Mouse (Mus musculus) cerebellum, adult 2 months (tissue): ENCODE data around the gene Gm49361. TPM values are rescaled to one million over a fixed set of nuclear protein-coding genes. Genes with fewer than 3 reads are reported as not detected.
A peak's percentile ranks its signal among the peaks of the same experiment; 100 is the strongest.

Source experiments
- DNase-seq, 2 experiments: peaks; one replicate each; pipeline ENCODE4 v3.0.0; 2021
- H3K27ac ChIP-seq: fragments of 200-500 bp; 2 replicates; pipeline ENCODE4 v1.5.1; 2012; ENCODE audit warnings: low read length, control low read depth, inconsistent platforms; ENCODE audit not compliant: insufficient read depth
- H3K27me3 ChIP-seq: fragments of 200-500 bp; 2 replicates; pipeline ENCODE4 v1.6.1; 2012; ENCODE audit warnings: inconsistent platforms, mild to moderate bottlenecking, low read length, moderate library complexity; ENCODE audit not compliant: control insufficient read depth, insufficient read depth
- H3K4me1 ChIP-seq: fragments of 200-500 bp; 2 replicates; pipeline ENCODE4 v1.6.1; 2011; ENCODE audit warnings: low read length; ENCODE audit not compliant: control insufficient read depth, insufficient read depth
- H3K4me3 ChIP-seq: fragments of 200-500 bp; replicated peaks from 2 replicates; pipeline ENCODE3; 2011; ENCODE audit warnings: mild to moderate bottlenecking, low read depth, low read length, control low read depth; ENCODE audit not compliant: insufficient read depth
- CTCF ChIP-seq: fragments of 200-500 bp; IDR thresholded peaks from 2 replicates; pipeline ENCODE4 v1.5.1; 2011; ENCODE audit warnings: low read depth, mild to moderate bottlenecking, control low read depth, low read length, moderate library complexity, borderline replicate concordance; ENCODE audit not compliant: insufficient read depth
- POLR2A ChIP-seq: fragments of 200-500 bp; IDR thresholded peaks from 2 replicates; pipeline ENCODE4 v1.6.1; 2011; ENCODE audit warnings: low read length, control low read depth, borderline replicate concordance; ENCODE audit not compliant: insufficient read depth
- WGBS: fragments of 180-500 bp; shearing (Covaris S2); methylation state at CpG from one replicate; pipeline ENCODE4 v1.1.7; 2018; 5-methylcytosine and 5-hydroxymethylcytosine counted together
- polyA plus RNA-seq: library from polyadenylated mRNA; depleted of rRNA; stranded (reverse); fragments of >200 nt; gene quantifications from 2 replicates; pipeline ENCODE4 v1.2.3, GENCODE M21; 2012; rRNA removed

Gm49361 gene
- polyA plus RNA-seq, 1 experiment = not detected

DNA sequence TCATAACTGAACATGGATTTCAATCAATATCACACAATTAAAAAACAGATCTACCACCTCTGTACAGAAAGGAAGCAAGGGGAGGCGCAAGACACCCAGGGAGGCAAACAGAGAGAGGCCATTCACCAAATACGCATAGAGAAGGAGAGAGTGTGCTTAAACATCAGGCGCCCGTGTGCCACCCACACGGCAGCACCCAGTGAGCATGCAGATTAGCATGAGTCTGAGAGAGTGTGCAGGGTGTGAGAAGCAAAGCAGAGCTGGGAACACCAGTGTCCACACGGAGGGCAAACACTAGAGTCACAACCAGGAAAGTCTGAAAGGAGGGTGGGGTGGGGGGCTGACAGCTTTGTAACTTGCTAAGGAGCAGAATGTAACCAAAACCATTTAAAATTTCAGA is 130.1 kb downstream of the Gm49361 start:
- H3K27ac ChIP-seq = no peak overlapping the region
- peaks cover 5% of the 10 kb centered on the region; the same call in 1 of the 2 replicates for H3K4me1 ChIP-seq
- H3K4me3 ChIP-seq = no peak overlapping the region
- TF ChIP-seq CTCF (no peak), POLR2A (no peak)
- H3K27me3 ChIP-seq = no peaks in the 10 kb centered on the region
- WGBS = 88% methylated on average over 6 of the region's 6 CpGs
- no peak for DNase-seq

DNA sequence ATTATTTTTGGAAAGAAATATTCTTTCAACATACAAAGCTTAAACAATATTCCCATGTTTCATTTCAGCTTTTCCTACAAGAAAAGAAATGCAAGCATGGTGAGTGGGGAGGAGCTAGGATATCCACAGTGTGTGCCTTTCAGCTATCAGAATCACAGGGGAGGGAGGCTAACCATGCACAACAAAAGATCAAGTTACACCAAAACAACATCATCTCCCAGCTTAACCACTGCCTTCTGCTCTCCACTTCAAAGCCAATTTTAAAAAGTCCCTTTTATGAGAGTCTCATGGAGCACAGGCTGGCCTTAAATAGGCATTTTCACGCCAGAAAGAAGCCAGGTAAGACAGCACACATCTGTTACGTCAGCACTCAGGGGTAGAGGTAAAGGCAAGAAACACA is 134.9 kb downstream of the Gm49361 start:
- H3K4me3 ChIP-seq = no peak overlapping the region
- TF ChIP-seq CTCF (no peak), POLR2A (no peak)
- no peaks in the 10 kb centered on the region for H3K27me3 ChIP-seq
- H3K4me1 ChIP-seq = peaks cover 3% of the 10 kb centered on the region; the same call in 1 of the 2 replicates
- 74% methylated on average over 2 of the region's 2 CpGs for WGBS
- no peak for DNase-seq
- H3K27ac ChIP-seq = no peak overlapping the region

DNA sequence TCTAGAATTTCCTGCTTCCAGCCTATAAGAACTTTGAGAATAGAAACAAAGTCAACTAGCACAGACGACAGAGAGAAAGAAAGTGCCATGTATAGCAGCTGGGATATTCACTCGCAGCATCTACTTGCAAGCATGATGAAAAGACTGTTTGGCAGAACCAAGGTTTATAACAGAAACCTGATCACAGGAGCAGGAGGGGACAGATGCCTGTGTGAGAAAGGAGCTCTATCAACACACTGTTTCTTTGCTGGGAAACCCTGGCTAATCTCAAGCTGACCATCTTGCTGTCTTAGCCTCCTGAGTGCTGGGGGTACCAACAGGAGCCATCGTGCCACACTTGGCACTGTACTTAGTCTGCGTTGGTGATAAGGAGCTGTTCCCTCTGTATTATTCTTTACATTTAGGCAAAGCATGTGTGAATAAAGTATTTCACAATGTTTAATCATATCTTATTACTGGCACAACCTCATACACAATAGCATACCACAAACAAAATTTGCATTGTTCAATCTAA is 136.0 kb downstream of the Gm49361 start:
- Histone ChIP-seq H3K4me3 (no peak overlapping the region), H3K27ac (no peak overlapping the region), H3K27me3 (no peaks in the 10 kb centered on the region), H3K4me1 (peaks cover 3% of the 10 kb centered on the region; the same call in 1 of the 2 replicates)
- TF ChIP-seq POLR2A (no peak), CTCF (no peak)
- DNase-seq = no peak
- whole genome bisulfite sequencing = 70% methylated on average over 4 of the region's 4 CpGs

DNA sequence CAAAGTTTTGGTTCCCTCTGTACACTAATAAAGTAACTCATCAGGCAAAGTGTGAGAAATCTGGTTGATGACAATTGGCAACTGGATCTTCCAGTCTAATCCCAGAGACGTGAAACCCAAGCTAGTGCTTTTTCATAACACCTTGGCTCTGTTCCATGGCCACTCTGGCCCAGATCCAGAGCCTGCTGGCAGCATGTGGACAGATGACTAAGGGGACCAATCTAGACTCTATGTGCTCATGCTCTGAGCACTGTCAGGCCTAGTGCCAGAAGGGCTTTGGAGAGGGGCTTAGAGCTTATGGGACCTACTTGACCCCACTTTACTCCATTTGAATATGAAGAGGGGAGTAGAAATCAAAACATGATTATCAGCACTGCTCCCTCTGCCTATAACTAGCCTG is 138.4 kb downstream of the Gm49361 start:
- Histone ChIP-seq H3K4me3 (no peak overlapping the region), H3K4me1 (peaks cover 3% of the 10 kb centered on the region; the same call in 1 of the 2 replicates), H3K27ac (peak overlapping the region; percentile 58; the same call in 1 of the 2 replicates), H3K27me3 (no peaks in the 10 kb centered on the region)
- WGBS = 0% methylated on average over 1 of the region's 1 CpGs
- peak; percentile 94 to 95 for DNase-seq
- TF ChIP-seq POLR2A = no peak

DNA sequence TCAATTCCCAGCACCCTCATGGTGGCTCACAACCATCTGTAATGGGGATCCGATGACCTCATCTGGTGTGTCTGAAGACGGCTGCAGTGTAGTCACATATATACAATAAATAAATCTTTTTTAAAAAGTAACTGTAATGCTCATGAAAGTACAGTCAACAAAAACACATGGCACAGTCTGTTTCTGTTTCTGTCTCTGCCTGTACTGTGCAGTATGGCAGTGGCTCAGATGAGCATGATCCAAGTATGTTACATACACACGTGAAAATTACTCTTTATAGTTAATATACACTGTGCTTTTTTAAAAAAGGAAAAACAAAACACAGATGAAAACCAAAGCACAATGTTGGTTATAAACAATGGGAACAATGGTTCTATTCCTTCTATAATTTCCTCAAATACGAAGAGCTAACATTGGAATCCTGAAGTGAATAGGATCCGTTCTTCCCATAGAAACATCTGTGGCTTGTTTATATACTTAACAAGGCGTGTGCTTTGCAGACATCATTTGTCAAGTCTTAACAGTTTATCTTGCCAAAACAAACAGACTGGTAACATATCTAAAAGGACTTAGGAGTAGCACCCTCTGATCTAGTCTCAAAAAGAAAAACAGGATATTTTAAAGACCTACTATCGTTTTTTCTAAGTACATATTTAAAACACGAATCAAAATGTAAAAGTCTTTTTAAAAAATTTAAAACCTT is 139.1 kb downstream of the Gm49361 start:
- WGBS = 75% methylated on average over 8 of the region's 8 CpGs
- peaks cover 3% of the 10 kb centered on the region; the same call in 1 of the 2 replicates for H3K4me1 ChIP-seq
- no peak overlapping the region for H3K4me3 ChIP-seq
- H3K27ac ChIP-seq = no peak overlapping the region
- no peak for DNase-seq
- no peak for TF ChIP-seq CTCF
- TF ChIP-seq POLR2A = no peak
- no peaks in the 10 kb centered on the region for H3K27me3 ChIP-seq

DNA sequence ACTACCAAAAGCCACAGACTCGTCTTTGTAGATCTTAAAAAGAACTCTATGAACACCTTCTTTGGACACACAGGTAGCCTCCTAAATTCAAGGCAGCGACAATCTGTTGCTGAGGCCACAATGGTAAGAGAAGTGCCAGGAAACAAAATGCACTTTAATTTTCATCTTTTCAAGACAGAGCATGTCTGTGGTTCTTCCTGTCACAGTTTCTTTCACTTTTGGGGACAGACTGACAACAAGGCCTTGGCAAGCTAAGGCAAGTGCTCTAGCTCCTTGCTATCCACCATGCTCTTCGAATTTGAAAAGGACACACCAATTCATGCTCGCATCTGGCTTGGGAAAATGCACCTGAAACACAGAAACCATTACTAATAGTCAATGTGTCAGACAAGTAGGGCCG is 152.6 kb downstream of the Gm49361 start:
- no peak for TF ChIP-seq POLR2A
- no peak for TF ChIP-seq CTCF
- WGBS = 94% methylated on average over 5 of the region's 5 CpGs
- no peak overlapping the region for H3K27ac ChIP-seq

More for the DNA sequence above, 152.6 kb downstream of the Gm49361 start:
- no peak for DNase-seq
- Histone ChIP-seq H3K4me1 (no peaks in the 10 kb centered on the region), H3K27me3 (no peaks in the 10 kb centered on the region), H3K4me3 (no peak overlapping the region)

Other genes with a start within 250 kb of the Gm49361 start
- gene Il17d, start 221.3 kb downstream of the Gm49361 start, polyA plus RNA-seq = 20.6 and 21.8 TPM in 2 replicates
- 52.5 and 52.9 TPM in 2 replicates for gene Eef1akmt1, start 174.5 kb downstream of the Gm49361 start, polyA plus RNA-seq
- gene Xpo4, start 80.7 kb downstream of the Gm49361 start, polyA plus RNA-seq = 9.1 and 10.6 TPM in 2 replicates
- gene Lats2, start 12.3 kb upstream of the Gm49361 start, polyA plus RNA-seq = 32.6 and 33.5 TPM in 2 replicates
- gene Sap18, start 52.1 kb upstream of the Gm49361 start, polyA plus RNA-seq = 25.0 and 25.5 TPM in 2 replicates
- 0.38 and 0.41 TPM in 2 replicates for gene Ska3, start 80.1 kb upstream of the Gm49361 start, polyA plus RNA-seq
- gene Mrpl57, start 80.1 kb upstream of the Gm49361 start, polyA plus RNA-seq = 65.6 and 69.5 TPM in 2 replicates
- gene Zdhhc20, start 144.2 kb upstream of the Gm49361 start, polyA plus RNA-seq = 31.4 and 39.8 TPM in 2 replicates